Mouse (Mus musculus): ENCODE results near the gene Asb18. TPM values are rescaled to one million over a fixed set of nuclear protein-coding genes. Genes with fewer than 3 reads are reported as not detected.

Gene Asb18
- total RNA-seq, 2 experiments from 2014 or later = not detected

GRCm38 (mm10) chr1:89912392-89912791, 102.1 kb downstream of the Asb18 start:
- no peak for ATAC-seq (replicated peaks; ENCODE audit: poor library complexity)

- ATAC-seq (replicated peaks; ENCODE audit: poor library complexity) = no peak
Observed at GRCm38 (mm10) chr1:89909796-89910195, 104.7 kb downstream of the Asb18 start.

- no peak for ATAC-seq (replicated peaks; ENCODE audit: poor library complexity)
Observed at GRCm38 (mm10) chr1:89902641-89903040, 111.8 kb downstream of the Asb18 start.

GRCm38 (mm10) chr1:89902236-89902635, 112.2 kb downstream of the Asb18 start:
- ATAC-seq (replicated peaks; ENCODE audit: poor library complexity) = peak; percentile 96

- peak; percentile 47 for ATAC-seq (replicated peaks; ENCODE audit: poor library complexity)
Observed at GRCm38 (mm10) chr1:89901381-89901780, 113.1 kb downstream of the Asb18 start.

Other genes with a start within 250 kb of the Asb18 start
- 1.0 TPM in 2 replicates for gene Gbx2, start 83.5 kb downstream of the Asb18 start, total RNA-seq (2015)
- 0.12 and 0.98 TPM in 2 replicates for gene Gbx2, start 83.5 kb downstream of the Asb18 start, total RNA-seq (2017)
- not detected in 2 replicates for gene Iqca, start 138.7 kb upstream of the Asb18 start, total RNA-seq (2015)
- gene Iqca, start 138.7 kb upstream of the Asb18 start, total RNA-seq (2017) = not detected in 2 replicates
- not detected in 2 replicates for gene Ackr3, start 189.3 kb upstream of the Asb18 start, total RNA-seq (2015)
- not detected in 2 replicates for gene Ackr3, start 189.3 kb upstream of the Asb18 start, total RNA-seq (2017)